Mouse (Mus musculus) embryonic facial prominence, embryonic 10.5 days (tissue): ENCODE results near the gene Tm4sf4. TPM values are rescaled to one million over a fixed set of nuclear protein-coding genes. Genes with fewer than 3 reads are reported as not detected.

ENCODE experiments used
- DNase-seq: peaks from one replicate; pipeline ENCODE4 v3.0.0-alpha.2; 2017; ENCODE audit warnings: low spot score
- H3K27ac ChIP-seq: fragments of 300-500 bp; sonication (generic); replicated peaks from 2 replicates; pipeline ENCODE4 v1.5.1; 2016; ENCODE audit warnings: mild to moderate bottlenecking
- H3K27me3 ChIP-seq: fragments of 300-500 bp; sonication (generic); replicated peaks from 2 replicates; pipeline ENCODE4 v1.6.1; 2016; ENCODE audit warnings: low read depth, mild to moderate bottlenecking; ENCODE audit not compliant: poor library complexity, severe bottlenecking
- H3K36me3 ChIP-seq: fragments of 300-500 bp; sonication (generic); replicated peaks from 2 replicates; pipeline ENCODE4 v1.6.1; 2016; ENCODE audit warnings: mild to moderate bottlenecking, moderate library complexity
- H3K4me1 ChIP-seq: fragments of 300-500 bp; sonication (generic); 2 replicates; pipeline ENCODE4 v1.6.1; 2016
- H3K4me3 ChIP-seq: fragments of 300-500 bp; sonication (generic); 2 replicates; pipeline ENCODE4 v1.5.1; 2016; ENCODE audit warnings: mild to moderate bottlenecking, moderate library complexity
- H3K9me3 ChIP-seq: fragments of 300-500 bp; sonication (generic); 2 replicates; pipeline ENCODE4 v1.6.1; 2016; ENCODE audit warnings: mild to moderate bottlenecking
- WGBS: fragments of 180-500 bp; shearing (Covaris S2); methylation state at CpG from one replicate; pipeline ENCODE4 v1.1.7; 2016; 5-methylcytosine and 5-hydroxymethylcytosine counted together
- polyA plus RNA-seq: library from polyadenylated mRNA; unstranded; fragments of >200 nt; fragmentation: Nextera tagmentation; extraction: Ambion mirVana; gene quantifications from 2 replicates; pipeline ENCODE4 v1.2.1, GENCODE M21; 2016

Gene Tm4sf4
- polyA plus RNA-seq, 1 experiment from 2014 or later, result not detected

DNA sequence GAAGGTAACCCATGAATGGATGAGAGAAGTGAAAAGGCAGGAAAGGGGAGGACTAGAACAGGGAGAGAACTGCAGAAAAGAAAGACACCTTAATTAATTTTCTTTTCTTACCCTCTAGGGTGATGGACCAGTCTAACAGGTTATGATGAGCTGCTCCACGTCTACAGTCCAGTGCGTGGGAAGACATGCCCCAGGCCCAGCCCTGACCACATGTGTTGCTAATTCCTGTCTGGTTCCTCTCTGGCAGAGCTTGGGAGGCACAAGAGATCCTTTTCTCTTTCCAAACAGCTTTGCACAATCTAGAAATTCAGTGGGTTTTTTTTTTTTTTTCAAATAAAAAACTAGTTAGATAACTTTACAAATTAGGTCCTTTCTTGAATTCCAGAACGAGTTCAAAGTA is 15.8 kb downstream of the Tm4sf4 start:
- H3K4me1 ChIP-seq, result no peaks in the 10 kb centered on the region
- no peak overlapping the region for H3K27ac ChIP-seq
- no peaks in the 10 kb centered on the region for H3K27me3 ChIP-seq
- DNase-seq, result no peak
- 56% methylated on average over 3 of the region's 3 CpGs for WGBS
- no peaks in the 10 kb centered on the region for H3K36me3 ChIP-seq
- H3K9me3 ChIP-seq, result no peaks in the 10 kb centered on the region
- no peak overlapping the region for H3K4me3 ChIP-seq

- DNase-seq, result no peak
- Histone ChIP-seq H3K9me3 (no peaks in the 10 kb centered on the region), H3K27me3 (no peaks in the 10 kb centered on the region), H3K4me1 (no peaks in the 10 kb centered on the region), H3K4me3 (no peak overlapping the region), H3K36me3 (no peaks in the 10 kb centered on the region), H3K27ac (no peak overlapping the region)
- 59% methylated on average over 3 of the region's 3 CpGs for WGBS
Measured at GRCm38 (mm10) chr3:57445706-57446105, 20.6 kb downstream of the Tm4sf4 start.

- Histone ChIP-seq H3K27ac (no peak overlapping the region), H3K36me3 (no peaks in the 10 kb centered on the region), H3K4me1 (no peaks in the 10 kb centered on the region), H3K9me3 (no peaks in the 10 kb centered on the region), H3K4me3 (no peak overlapping the region), H3K27me3 (no peaks in the 10 kb centered on the region)
- 65% methylated on average over 1 of the region's 1 CpGs for whole genome bisulfite sequencing
- no peak for DNase-seq
Measured at GRCm38 (mm10) chr3:57447889-57448288, 22.8 kb downstream of the Tm4sf4 start.

- no peaks in the 10 kb centered on the region for H3K27me3 ChIP-seq
- H3K4me1 ChIP-seq, result no peaks in the 10 kb centered on the region
- DNase-seq, result peak; percentile 73
- H3K9me3 ChIP-seq, result no peaks in the 10 kb centered on the region
- H3K27ac ChIP-seq, result no peak overlapping the region
- H3K4me3 ChIP-seq, result no peak overlapping the region
- H3K36me3 ChIP-seq, result no peaks in the 10 kb centered on the region
- 36% methylated on average over 5 of the region's 5 CpGs for WGBS
Measured at GRCm38 (mm10) chr3:57448445-57448844, 23.3 kb downstream of the Tm4sf4 start.

GRCm38 (mm10) chr3:57458652-57459051 is 33.5 kb downstream of the Tm4sf4 start:
- peaks cover 22% of the 10 kb centered on the region for H3K36me3 ChIP-seq
- 43% methylated on average over 11 of the region's 11 CpGs for WGBS
- H3K27me3 ChIP-seq, result no peaks in the 10 kb centered on the region
- no peak overlapping the region for H3K4me3 ChIP-seq
- no peaks in the 10 kb centered on the region for H3K9me3 ChIP-seq
- peak; percentile 65 for DNase-seq
- peaks cover 8% of the 10 kb centered on the region for H3K4me1 ChIP-seq
- no peak overlapping the region for H3K27ac ChIP-seq

GRCm38 (mm10) chr3:57463302-57463701 is 38.2 kb downstream of the Tm4sf4 start:
- H3K27ac ChIP-seq, result no peak overlapping the region
- no peaks in the 10 kb centered on the region for H3K27me3 ChIP-seq
- no peak overlapping the region for H3K4me3 ChIP-seq
- WGBS, result 87% methylated on average over 4 of the region's 4 CpGs
- peaks cover 22% of the 10 kb centered on the region for H3K36me3 ChIP-seq
- H3K4me1 ChIP-seq, result peaks cover 6% of the 10 kb centered on the region
- DNase-seq, result no peak
- no peaks in the 10 kb centered on the region for H3K9me3 ChIP-seq

DNA sequence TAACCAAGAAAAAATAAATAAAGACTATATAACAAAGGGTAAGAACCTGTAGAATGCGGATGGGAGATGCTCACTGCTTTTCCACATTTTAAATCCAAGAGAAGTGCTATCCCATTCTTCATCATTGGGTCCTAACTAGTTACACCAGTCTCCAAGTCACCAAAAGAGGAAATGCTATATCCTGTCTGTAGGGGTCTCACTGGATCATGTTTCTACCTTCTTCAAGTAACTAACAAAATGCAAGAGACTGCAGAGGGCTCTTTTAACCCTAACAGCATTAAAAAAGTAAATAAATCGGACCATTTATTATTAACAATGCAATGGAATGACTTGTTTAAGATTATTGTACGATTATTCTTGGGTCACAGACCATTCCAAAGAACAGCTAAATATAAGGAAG is 41.2 kb downstream of the Tm4sf4 start:
- no peak for DNase-seq
- no peaks in the 10 kb centered on the region for H3K27me3 ChIP-seq
- no peak overlapping the region for H3K4me3 ChIP-seq
- H3K9me3 ChIP-seq, result no peaks in the 10 kb centered on the region
- peaks cover 7% of the 10 kb centered on the region for H3K36me3 ChIP-seq
- no peak overlapping the region for H3K27ac ChIP-seq
- peaks cover 19% of the 10 kb centered on the region for H3K4me1 ChIP-seq
- WGBS, result 69% methylated on average over 3 of the region's 3 CpGs

DNA sequence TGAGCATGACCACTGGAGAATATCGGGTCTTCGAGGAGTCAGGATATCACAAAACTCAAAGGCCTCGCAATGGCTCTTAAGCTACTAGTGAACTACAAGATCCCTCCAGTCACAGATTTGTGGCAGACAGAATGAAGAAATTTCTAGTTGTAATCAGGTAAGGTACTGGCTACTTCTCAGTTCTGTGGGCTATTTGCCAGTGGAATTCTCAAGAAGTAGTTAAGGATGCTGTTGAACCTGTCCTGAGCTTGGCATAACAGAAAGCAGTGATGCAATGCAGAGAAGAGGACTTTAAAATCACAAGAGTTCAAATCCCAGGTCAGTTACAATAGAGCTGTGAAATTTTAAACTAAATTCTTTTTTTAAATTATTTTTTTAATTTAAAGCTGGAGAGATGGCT is 44.2 kb downstream of the Tm4sf4 start:
- no peak for DNase-seq
- no peaks in the 10 kb centered on the region for H3K36me3 ChIP-seq
- H3K4me3 ChIP-seq, result no peak overlapping the region
- 96% methylated on average over 3 of the region's 3 CpGs for WGBS
- no peaks in the 10 kb centered on the region for H3K9me3 ChIP-seq
- no peaks in the 10 kb centered on the region for H3K27me3 ChIP-seq
- H3K4me1 ChIP-seq, result peaks cover 41% of the 10 kb centered on the region
- no peak overlapping the region for H3K27ac ChIP-seq

DNA sequence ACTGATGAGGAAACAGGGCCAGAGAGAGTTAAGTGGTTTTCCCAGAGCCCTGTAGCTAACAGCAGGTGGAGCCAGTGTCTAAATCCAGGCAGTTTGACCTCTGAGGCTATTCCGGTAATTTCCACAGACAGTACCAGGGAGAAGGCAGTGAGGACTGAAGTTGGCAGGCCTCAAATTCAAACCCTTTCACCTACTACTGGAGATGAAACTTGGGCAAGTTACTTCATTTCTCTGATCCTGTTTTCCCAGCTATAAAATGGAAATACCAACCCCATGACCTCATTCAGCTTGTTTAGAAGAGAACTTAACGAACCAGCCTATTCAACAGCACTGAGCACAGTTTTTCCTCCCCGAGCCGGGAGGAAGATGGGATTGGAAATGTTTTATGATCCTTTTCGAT is 45.2 kb downstream of the Tm4sf4 start:
- no peak overlapping the region for H3K4me3 ChIP-seq
- no peaks in the 10 kb centered on the region for H3K27me3 ChIP-seq
- peaks cover 41% of the 10 kb centered on the region for H3K4me1 ChIP-seq
- peak overlapping the region; percentile 82 for H3K27ac ChIP-seq
- 37% methylated on average over 5 of the region's 5 CpGs for WGBS
- no peaks in the 10 kb centered on the region for H3K9me3 ChIP-seq
- peak; percentile 50 for DNase-seq
- no peaks in the 10 kb centered on the region for H3K36me3 ChIP-seq

DNA sequence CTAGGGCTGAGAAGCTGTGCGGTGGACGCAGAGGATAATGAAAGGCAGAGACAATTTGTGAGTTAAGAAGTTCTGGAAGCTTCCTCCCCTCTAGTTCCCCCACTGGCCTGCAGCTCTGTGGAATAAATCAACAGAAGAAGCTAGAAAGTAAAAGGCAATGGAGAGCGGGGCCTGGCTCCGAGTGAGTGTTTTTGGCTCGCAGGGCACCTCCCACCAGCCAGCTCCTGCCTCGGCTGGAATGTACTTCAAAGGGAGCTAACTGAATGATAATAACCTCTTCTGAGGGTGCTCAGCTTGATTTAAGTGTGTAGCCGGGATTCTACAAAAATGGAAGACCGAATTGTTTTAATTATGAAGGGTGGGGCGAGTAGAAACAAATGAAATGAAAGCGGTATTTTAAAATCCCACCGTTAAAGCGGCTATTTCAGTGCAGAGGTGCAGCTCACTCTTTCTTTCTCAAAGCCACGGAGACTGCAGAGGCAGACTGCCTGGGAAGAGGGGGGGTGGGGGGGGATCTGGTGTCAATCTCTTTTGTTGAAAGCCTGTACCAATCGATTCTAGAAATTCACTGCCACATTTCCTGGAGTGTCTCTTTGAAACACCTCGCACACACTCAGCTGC is 46.0 kb downstream of the Tm4sf4 start:
- Histone ChIP-seq H3K4me1 (peaks cover 41% of the 10 kb centered on the region), H3K4me3 (peak overlapping the region; percentile 40), H3K36me3 (0 out of 2 replicates have a peak, but pooled peaks cover under 1% of the 10 kb centered on the region), H3K9me3 (no peaks in the 10 kb centered on the region), H3K27ac (peak overlapping the region; percentile 82), H3K27me3 (no peaks in the 10 kb centered on the region)
- 4% methylated on average over 15 of the region's 15 CpGs for WGBS
- peak; percentile 71 for DNase-seq

DNA sequence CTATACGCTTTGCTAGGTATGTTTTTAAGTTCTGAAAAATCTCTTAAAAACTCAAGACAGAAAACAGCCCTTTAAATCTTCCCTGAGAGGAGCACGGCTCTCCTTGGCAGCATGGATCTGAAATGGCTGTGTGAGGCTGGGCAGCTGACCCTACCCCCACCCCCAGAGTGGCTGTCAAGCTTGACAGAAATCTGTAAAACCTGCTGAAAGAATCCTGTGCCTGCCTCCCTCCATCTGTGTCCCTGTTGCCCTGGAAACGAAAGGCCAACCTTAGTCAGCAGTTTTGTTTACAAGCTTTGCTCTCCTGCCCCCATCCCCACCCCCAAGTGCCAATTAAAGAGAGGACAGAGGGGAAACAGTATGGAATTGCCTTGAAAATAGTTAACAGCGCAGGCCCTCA is 47.3 kb downstream of the Tm4sf4 start:
- 43% methylated on average over 4 of the region's 4 CpGs for WGBS
- Histone ChIP-seq H3K27me3 (no peaks in the 10 kb centered on the region), H3K36me3 (peaks cover 12% of the 10 kb centered on the region), H3K4me1 (peaks cover 41% of the 10 kb centered on the region), H3K9me3 (no peaks in the 10 kb centered on the region), H3K27ac (peak overlapping the region; percentile 67), H3K4me3 (no peak overlapping the region)
- peak; percentile 77 for DNase-seq

GRCm38 (mm10) chr3:57474421-57474820 is 49.3 kb downstream of the Tm4sf4 start:
- 92% methylated on average over 8 of the region's 8 CpGs for WGBS

DNA sequence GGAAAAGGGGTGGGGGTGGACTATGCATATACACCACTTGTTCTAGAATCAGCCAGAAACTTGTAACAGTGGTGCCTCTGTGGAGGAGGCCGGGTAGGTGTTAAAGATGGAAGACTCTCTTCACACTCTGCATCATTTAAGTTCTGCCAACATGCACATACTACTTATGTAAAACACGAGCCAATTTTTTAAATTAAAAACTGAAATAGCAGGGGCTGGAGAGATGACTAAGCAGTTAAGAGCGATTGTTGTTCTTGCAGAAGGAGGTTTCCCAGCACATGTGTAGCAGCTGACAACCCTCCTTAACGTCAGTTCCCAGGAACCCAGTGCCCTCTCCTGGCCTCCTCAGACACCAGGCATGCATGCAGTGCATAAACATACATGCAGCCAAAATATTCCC is 55.5 kb downstream of the Tm4sf4 start:
- Histone ChIP-seq H3K9me3 (no peaks in the 10 kb centered on the region), H3K27me3 (no peaks in the 10 kb centered on the region), H3K36me3 (peaks cover 12% of the 10 kb centered on the region), H3K4me1 (no peaks in the 10 kb centered on the region), H3K4me3 (no peak overlapping the region), H3K27ac (no peak overlapping the region)
- 81% methylated on average over 4 of the region's 4 CpGs for WGBS
- DNase-seq, result no peak

More at GRCm38 (mm10) chr3:57474421-57474820, 49.3 kb downstream of the Tm4sf4 start:
- no peaks in the 10 kb centered on the region for H3K27me3 ChIP-seq
- DNase-seq, result no peak
- H3K4me1 ChIP-seq, result peaks cover 36% of the 10 kb centered on the region
- no peak overlapping the region for H3K4me3 ChIP-seq
- peaks cover 12% of the 10 kb centered on the region for H3K36me3 ChIP-seq
- no peaks in the 10 kb centered on the region for H3K9me3 ChIP-seq
- no peak overlapping the region for H3K27ac ChIP-seq
